Mouse (Mus musculus): ENCODE measurements at regions not wholly inside any gene's neighbourhood (a gene's known extent, or its start where the extent isn't known, plus 50 kb on each side); places are given as distances from the start of the nearest gene placed in this dataset.
"Not testable (repeated sequence)": the region's sequence is repeated elsewhere in the genome, so short reads cannot be mapped to it uniquely, and the experiment has no call there.

DNA sequence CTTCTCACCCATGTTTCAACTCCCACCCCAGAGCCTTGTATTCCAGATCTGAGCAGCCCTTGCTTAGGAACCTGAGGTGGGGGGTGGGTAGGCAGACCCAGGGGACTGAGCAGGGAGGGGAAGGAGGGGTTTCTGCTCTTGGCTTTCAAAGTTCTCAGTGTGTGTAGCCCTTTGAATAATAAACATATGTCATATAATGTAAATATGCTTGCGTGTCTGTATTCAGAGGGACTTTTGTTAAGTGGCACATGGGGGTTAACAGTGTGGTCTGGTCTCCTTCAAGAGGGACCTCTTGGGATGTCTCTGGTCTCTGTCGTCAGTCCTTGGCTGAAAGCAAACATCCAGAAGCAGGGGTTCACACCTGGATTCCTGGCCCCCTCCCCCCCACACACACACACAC is 149.1 kb upstream of the Rtl1 start:
- in situ Hi-C loops (cut with MboI, MseI), result no loop called here

DNA sequence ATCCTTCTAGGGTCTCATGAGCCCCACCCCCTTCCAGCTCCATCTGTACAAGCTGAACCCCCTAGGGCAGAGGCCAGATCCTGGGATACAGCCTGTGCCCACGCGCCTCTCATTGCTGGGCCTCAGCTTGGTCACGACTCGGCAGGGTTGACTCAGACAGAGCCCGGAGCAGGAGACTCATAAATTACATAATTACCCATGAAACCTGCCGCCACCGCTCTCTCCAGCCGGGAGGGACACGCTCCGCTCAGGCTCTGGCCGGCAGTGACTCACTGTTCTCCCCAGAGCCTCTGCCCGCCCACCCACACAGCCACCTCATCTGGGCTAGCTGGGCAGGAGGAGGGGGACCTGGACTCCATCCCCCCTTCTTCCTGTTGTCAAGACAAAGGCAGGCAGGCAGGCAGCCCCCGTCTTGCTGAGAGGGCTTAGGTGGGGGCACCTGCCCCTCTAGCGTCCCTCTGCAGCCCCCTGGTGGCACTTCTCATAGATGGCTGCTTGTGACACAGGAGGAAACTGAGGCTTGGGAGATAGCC is 149.6 kb upstream of the Rtl1 start:
- in situ Hi-C loops (cut with MboI, MseI), result no loop called here

DNA sequence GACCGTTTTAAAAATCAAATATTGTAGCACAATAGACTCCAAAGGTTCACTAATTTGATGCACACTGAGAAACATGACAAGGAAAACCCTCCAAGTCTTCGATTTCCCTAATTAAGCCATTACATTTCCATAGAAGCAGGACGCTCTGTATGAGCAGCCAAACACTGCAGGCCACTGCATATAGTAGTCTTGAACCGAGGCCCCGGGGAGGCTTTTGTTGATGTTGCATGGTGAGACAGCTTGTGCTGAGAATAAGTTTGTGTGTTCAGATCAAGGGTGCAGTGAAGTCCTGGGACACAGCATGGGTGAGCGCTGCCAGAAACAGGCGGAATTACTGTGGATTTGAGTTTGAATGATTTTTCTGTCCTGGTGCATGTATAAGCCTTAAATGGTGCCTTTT is 154.9 kb upstream of the Rtl1 start:
- in situ Hi-C loops (cut with MboI, MseI), result no loop called here

- in situ Hi-C loops (cut with MboI, MseI), result no loop called here
These were observed 164.2 kb upstream of the Rtl1 start for GRCm38 (mm10) chr12:109764293-109764692.

- in situ Hi-C loops (cut with MboI, MseI), result not testable (repeated sequence)
These were observed 166.5 kb upstream of the Rtl1 start for GRCm38 (mm10) chr12:109766602-109767001.

- in situ Hi-C loops (cut with MboI, MseI), result no loop called here
These were observed 172.4 kb upstream of the Rtl1 start for GRCm38 (mm10) chr12:109772543-109772942.

- in situ Hi-C loops (cut with MboI, MseI), result no loop called here
These were observed 173.8 kb upstream of the Rtl1 start for GRCm38 (mm10) chr12:109773909-109774313.

- in situ Hi-C loops (cut with MboI, MseI), result no loop called here
These were observed 198.7 kb upstream of the Rtl1 start for GRCm38 (mm10) chr12:109798846-109799245.

- in situ Hi-C loops (cut with MboI, MseI), result no loop called here
These were observed 199.3 kb upstream of the Rtl1 start for GRCm38 (mm10) chr12:109799395-109799794.

DNA sequence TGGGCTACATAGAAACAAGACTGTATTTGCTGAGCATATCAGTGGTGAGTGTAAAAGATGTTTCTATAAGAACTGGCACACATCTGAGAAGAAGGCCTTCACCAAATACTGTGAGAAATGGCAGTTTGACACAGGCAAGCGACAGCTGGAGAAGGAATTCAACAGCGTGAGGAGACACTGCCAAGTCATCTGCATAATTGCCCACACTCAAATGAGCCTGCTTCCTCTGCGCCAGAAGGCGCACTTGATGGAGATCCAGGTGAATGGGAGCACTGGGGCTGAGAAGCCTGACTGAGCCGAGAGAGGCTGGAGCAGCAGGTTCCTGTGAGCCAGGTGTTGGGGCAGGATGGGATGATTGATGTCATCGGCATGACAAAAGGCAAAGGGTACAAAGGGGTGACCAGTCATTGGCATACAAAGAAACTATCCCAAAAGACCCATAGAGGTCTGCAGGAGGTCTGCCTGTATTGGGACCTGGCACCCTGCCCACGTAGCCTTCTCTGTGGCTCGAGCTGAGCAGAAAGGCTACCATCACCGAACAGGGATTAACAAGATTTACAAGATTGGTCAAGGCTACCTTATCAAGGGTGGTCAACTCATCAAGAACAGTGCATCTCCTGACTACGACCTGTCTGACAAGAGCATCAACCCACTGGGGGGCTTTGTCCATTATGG is 227.2 kb upstream of the Rtl1 start:
- in situ Hi-C loops (cut with MboI, MseI), result no loop called here

DNA sequence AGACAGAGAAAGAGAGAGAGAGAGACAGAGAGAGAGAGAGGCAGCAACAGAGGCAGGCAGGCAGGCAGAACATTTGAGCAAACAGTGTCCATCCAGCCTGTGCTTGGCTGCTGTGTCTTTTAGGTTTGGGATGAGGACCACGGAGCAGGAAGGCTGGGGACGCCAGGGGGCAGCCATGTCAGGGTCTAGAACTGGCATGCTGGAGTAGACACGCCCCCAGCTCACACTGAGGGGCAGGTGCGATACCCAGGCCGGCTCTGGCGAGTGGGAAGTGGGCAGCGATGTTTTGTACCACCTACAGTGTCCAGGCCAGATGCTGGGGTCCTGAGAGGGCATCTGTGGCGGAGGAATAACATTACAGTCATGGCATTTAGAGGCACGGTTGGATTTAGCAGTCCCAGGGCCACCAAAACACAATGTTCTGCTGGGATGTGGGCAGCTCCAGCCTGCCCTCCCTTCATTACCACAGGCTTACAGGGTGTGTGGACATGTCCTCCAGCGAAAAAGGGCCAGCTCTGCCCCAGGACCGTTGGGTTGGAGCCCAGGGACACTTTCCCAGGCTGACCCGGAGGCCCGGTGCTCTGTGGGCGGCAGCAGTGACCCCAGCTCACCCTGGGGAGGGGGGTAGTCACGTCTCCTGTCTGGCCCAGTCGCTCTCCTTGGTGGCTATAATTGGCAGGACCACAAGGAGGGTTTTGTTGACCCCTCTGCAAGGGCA is 230.3 kb upstream of the Rtl1 start:
- in situ Hi-C loops (cut with MboI, MseI), result loop anchor here (10.0 kb wide), 1 partner anchor 1246 kb away; no protein-coding TSS in a partner anchor

DNA sequence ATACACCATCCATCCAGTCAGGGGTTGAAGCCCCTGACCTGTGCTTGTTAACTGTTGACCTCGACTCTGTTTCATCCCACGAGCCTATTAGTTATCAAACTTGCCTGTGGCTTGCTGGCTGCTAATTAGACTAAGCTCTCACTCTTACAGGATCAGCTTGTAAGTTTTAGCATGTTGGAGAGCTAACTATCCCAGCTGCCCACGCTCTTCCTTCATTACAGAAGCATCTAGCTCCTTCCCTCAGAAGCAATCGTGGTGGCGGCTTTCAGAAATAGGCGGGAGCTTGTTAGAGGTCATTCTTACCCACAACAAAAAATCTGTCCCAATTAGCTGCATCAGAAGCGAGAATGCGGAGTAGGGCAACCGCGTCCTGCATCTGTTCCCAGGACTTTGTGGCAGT is 232.8 kb upstream of the Rtl1 start:
- in situ Hi-C loops (cut with MboI, MseI), result loop anchor here (10.0 kb wide), 1 partner anchor 1248 kb away; no protein-coding TSS in a partner anchor

DNA sequence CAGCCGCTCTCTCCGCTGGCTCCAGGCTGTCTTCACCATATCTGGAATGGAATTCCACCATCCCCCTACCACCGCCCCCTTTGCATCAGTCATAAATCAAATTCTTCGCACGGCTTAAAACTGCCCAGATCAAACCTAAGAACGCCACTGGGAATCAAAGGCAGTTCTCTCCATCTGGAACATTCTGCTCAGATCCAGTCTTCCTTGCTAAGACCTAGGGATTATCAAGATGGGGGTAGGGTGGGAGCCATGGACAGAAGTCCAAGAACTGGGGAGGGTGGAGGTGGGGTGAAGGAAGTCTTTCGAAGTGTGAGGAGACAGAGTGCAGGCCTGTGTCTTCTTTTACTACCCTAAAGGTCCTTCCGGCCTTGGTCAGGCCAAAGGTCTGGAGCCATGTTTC is 236.4 kb upstream of the Rtl1 start:
- in situ Hi-C loops (cut with MboI, MseI), result loop anchor here (10.0 kb wide), 1 partner anchor 1252 kb away; no protein-coding TSS in a partner anchor

DNA sequence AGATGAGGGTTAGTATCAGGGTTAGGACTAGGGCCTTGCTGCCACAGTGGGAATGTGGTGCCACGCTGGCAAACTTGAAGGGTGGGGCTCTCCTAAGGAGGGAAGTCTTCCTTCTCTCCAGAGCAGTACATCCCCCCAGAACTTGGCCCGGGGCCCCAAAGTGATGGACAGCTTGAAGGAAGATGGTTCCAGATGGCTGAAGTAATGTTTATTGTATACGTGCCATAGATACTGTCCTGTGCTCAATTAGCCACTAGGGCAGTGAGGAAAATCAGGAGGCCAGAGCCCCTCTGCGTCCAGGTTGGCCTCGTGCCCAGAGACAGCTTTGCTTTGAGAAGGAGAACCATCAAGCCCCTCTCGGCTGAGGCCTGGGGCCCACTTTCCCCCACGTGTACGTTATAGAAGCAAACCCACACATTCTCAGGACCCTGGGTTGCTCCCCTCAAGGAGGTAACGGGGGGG is 239.0 kb upstream of the Rtl1 start:
- in situ Hi-C loops (cut with MboI, MseI), result loop anchor here (10.0 kb wide), 1 partner anchor 1254 kb away; no protein-coding TSS in a partner anchor

GRCm38 (mm10) chr12:109839946-109840524 is 239.9 kb upstream of the Rtl1 start:
- in situ Hi-C loops (cut with MboI, MseI), result loop anchor here (10.0 kb wide), 2 partner anchors 1155 to 1255 kb away; no protein-coding TSS in a partner anchor

DNA sequence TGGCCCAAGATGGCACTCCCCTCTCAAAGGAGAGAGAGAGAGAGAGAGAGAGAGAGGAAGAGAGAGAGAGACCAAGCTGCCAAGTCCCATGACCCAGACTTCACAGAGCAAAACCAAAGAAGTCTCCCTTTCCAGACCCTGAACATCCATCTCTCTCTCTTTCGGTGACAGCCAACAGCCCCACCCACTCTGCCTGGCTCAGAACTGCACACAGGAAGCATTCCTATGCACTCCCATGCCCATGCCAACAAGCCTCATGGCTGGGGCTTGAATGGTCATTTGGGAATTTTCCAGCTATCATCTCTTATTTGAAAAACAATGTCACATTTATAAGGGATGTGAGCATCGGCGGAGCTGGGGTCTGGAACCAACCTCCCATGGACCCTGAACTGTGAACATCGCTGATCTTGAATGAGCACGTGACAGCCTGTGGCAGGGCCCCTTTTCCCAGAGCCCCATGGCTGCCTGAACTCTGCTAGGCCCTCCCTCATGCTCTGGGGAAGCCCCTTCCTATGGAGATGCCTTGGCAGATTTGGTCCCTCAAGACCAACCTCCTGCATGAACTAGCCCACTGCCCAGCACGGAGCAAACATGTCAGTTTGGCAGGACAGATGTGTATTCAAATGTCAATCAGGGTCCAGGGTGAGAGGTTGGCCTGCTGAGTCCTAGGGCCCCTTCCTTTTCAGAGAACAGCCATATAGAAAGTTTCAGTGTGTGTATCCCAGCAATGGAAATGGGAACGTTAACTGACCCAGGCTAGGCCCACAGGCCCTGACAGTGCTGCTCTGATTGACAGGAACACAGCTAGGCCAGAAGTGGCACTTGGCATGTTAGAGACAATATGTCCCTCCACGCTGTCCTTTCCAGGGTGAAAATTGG is 244.8 kb upstream of the Rtl1 start:
- in situ Hi-C loops (cut with MboI, MseI), result loop anchor here (10.0 kb wide), 1 partner anchor 1160 kb away; no protein-coding TSS in a partner anchor

GRCm38 (mm10) chr12:109845602-109845906 is 245.4 kb upstream of the Rtl1 start:
- in situ Hi-C loops (cut with MboI, MseI), result loop anchor here (10.0 kb wide), 1 partner anchor 1161 kb away; no protein-coding TSS in a partner anchor

GRCm38 (mm10) chr12:109856336-109856735 is 256.2 kb upstream of the Rtl1 start:
- in situ Hi-C loops (cut with MboI, MseI), result no loop called here

DNA sequence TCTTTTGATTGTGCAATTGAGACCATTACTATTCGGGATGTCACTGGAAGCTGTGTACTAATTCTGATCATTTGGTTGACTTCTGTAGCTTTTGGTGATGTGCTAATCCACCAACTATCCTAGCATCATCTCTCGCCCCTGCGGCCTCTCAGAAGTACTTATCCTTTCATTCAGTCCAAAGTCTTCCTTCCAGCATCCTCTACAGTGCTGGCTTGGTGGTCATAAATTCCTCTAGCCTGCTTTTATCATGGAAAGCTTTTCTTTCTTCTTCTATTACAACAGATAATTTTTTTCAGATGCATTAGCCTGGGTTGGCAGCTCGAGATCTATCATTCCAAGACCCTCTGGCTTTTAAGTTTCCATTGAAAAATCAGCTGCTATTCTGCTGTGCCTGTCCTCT is 257.6 kb upstream of the Rtl1 start:
- in situ Hi-C loops (cut with MboI, MseI), result no loop called here

GRCm38 (mm10) chr12:109864826-109865225 is 264.7 kb upstream of the Rtl1 start:
- in situ Hi-C loops (cut with MboI, MseI), result no loop called here

DNA sequence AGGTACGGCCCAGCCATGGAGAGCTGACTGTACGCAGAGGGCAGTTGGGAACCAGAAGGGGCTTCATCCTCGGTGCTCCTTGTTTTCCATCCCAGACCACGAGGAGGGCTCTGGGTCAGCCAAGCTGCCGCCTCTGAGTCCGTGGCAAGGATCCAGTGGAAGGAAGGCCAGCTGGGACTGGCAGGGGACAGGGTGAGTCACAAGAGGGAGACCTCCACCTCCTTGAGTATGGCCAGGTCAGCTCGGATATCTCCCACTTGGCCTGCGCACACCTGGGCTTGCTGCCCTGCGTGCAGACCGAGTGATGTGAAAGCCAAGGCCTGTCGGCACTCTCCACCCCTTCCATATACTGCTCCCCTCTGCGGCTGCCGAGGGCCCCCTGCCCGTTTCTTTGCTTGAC is 270.9 kb upstream of the Rtl1 start:
- in situ Hi-C loops (cut with MboI, MseI), result no loop called here
